Mouse (Mus musculus) neural tube, embryonic 11.5 days (tissue): ENCODE data around the gene Hyal1. TPM values are rescaled to one million over a fixed set of nuclear protein-coding genes. Genes with fewer than 3 reads are reported as not detected.

Experiments used
- ATAC-seq: fragments of 200-750 bp; cut with Nextera tagmentation; 2 replicates; pipeline ENCODE4 v1.8.0; 2017; ENCODE audit warnings: moderate number of reproducible peaks, mild to moderate bottlenecking, moderate TSS enrichment, moderate library complexity; ENCODE audit not compliant: insufficient read depth, low FRiP score, low TSS enrichment
- DNase-seq: peaks from one replicate; pipeline ENCODE4 v3.0.0-alpha.2; 2015; ENCODE audit warnings: low spot score
- H3K27ac ChIP-seq: fragments of 300-500 bp; sonication (generic); 2 replicates; pipeline ENCODE4 v1.5.1; 2014; ENCODE audit warnings: low read depth, mild to moderate bottlenecking, low read length
- H3K27me3 ChIP-seq: fragments of 300-500 bp; sonication (generic); 2 replicates; pipeline ENCODE4 v1.6.1; 2014; ENCODE audit warnings: mild to moderate bottlenecking, low read length, mixed read lengths; ENCODE audit not compliant: control insufficient read depth, insufficient read depth
- H3K36me3 ChIP-seq: fragments of 300-500 bp; sonication (generic); 2 replicates; pipeline ENCODE4 v1.6.1; 2014; ENCODE audit warnings: mild to moderate bottlenecking, low read length, moderate library complexity, mixed read lengths; ENCODE audit not compliant: control insufficient read depth, insufficient read depth
- H3K4me1 ChIP-seq: fragments of 300-500 bp; sonication (generic); 2 replicates; pipeline ENCODE4 v1.6.1; 2014; ENCODE audit warnings: low read length, mixed read lengths; ENCODE audit not compliant: control insufficient read depth, insufficient read depth
- H3K4me2 ChIP-seq: fragments of 300-500 bp; sonication (generic); 2 replicates; pipeline ENCODE4 v1.6.1; 2014; ENCODE audit warnings: low read depth, mild to moderate bottlenecking, moderate library complexity
- H3K4me3 ChIP-seq: fragments of 300-500 bp; sonication (generic); 2 replicates; pipeline ENCODE4 v1.5.1; 2014; ENCODE audit warnings: low read depth, low read length
- H3K9ac ChIP-seq: fragments of 300-500 bp; sonication (generic); 2 replicates; pipeline ENCODE4 v1.6.1; 2014; ENCODE audit warnings: mild to moderate bottlenecking, low read length
- H3K9me3 ChIP-seq: fragments of 300-500 bp; sonication (generic); 2 replicates; pipeline ENCODE4 v1.6.1; 2016; ENCODE audit warnings: low read length; ENCODE audit not compliant: control insufficient read depth
- WGBS: fragments of 180-500 bp; shearing (Covaris S2); extraction: QIAGEN DNeasy Blood & Tissue Kit; methylation state at CpG from one replicate; pipeline ENCODE4 v1.1.7; 2014; 5-methylcytosine and 5-hydroxymethylcytosine counted together
- polyA plus RNA-seq: library from polyadenylated mRNA; unstranded; fragments of >200 nt; fragmentation: Nextera tagmentation; extraction: Ambion mirVana; gene quantifications from 2 replicates; pipeline ENCODE4 v1.2.1, GENCODE M21; 2014

Gene Hyal1
- polyA plus RNA-seq, 1 experiment from 2014 or later: 4.0 TPM

DNA sequence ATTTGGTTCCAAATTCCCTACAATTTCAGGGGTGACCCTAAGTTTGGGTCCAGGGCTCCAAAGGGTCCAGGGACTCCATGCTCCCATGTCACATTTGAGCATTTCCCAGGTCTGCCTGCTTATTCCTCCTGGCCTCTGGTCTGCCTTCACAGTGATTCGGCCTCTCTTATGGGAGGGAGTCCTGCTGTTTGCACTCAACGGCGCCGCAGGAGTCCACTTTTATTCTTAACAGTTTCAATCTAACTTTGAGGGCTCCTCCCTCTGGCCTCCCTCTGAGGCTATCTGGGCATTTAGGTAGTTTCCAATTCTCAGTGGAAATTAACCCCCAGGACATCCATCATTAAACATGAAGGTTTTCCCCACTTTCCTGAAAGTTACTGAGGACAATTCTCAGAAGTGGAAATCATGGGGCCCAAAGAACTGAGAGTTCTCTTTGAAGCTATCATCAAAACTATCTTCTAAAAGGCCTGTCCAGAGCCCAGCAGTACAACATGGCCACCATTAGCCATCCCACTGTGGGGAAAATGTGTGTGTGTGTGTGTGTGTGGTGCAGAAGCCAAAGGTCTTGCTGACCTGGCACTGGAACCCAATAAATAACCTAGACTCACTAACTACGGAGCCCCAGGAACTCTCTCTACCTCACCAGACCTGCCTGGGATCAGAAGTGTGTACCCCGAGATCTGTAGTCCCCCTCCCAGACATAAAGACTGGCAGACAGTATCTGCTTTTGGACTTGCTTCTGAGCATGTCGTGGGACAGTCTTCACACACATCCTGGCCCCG, 17.7 kb downstream of the Hyal1 start:
- H3K36me3 ChIP-seq: peaks cover 14% of the 10 kb centered on the region
- WGBS: 67% methylated on average over 8 of the region's 8 CpGs
- H3K27me3 ChIP-seq: no peaks in the 10 kb centered on the region

DNA sequence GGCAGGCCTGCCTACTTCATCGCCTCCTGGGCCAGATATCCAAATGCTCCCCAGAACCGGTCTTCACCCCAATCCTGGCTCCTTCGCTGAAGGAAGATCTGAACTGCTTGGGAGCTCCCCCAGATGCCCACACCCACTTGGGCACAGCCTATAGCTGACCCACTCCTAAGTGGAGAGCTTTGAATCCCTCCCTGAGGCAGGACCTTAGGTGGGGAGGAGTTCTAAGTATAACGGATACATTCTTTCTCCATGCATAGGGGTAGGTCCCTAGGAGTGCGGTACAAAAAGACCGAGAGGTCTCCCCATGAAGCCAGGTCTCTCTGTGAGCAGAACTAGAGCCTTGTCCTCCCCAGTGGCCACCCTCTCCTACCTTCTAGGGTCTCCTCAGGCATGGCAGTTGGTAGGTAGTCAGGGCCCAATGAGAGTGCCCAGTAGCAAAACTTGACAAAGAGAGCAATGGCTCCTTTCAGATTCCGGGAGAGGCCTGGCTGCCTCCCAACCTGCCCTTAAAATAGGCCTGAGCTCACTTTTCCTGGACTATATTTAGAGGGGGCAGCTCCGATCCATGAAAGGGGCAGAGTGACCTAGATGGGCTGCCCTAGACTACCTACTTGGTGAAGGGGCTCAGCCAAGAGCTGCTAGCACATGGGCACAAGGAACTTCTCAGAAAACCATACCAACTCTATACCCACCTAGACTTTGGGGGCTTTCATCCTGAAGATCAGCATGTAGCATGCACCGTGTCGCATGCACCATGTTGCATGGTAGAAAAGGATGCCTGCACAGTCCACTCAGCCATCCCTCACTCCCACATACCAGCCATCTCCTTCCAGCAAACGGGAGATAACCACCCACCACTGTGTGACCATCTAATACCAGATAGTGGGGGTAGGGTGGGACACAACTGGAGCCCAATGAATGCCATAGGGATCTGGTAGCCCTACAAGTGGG, 20.2 kb downstream of the Hyal1 start:
- H3K36me3 ChIP-seq: peaks cover 9% of the 10 kb centered on the region
- H3K4me2 ChIP-seq: no peak overlapping the region
- ATAC-seq (no peak), DNase-seq (no peak)
- H3K4me1 ChIP-seq: no peaks in the 10 kb centered on the region
- H3K9ac ChIP-seq: no peak overlapping the region
- no peaks in the 10 kb centered on the region for H3K9me3 ChIP-seq
- WGBS: 94% methylated on average over 11 of the region's 11 CpGs
- no peak overlapping the region for H3K4me3 ChIP-seq
- 0 out of 2 replicates have a peak overlapping the region, but pooled peaks have one; percentile 14 for H3K27ac ChIP-seq
- no peaks in the 10 kb centered on the region for H3K27me3 ChIP-seq

More for the DNA sequence above, 17.7 kb downstream of the Hyal1 start:
- no peak overlapping the region for H3K27ac ChIP-seq
- H3K4me1 ChIP-seq: no peaks in the 10 kb centered on the region
- no peak overlapping the region for H3K4me3 ChIP-seq
- DNase-seq (no peak), ATAC-seq (no peak)
- H3K9me3 ChIP-seq: no peaks in the 10 kb centered on the region
- H3K9ac ChIP-seq: no peak overlapping the region
- no peak overlapping the region for H3K4me2 ChIP-seq

DNA sequence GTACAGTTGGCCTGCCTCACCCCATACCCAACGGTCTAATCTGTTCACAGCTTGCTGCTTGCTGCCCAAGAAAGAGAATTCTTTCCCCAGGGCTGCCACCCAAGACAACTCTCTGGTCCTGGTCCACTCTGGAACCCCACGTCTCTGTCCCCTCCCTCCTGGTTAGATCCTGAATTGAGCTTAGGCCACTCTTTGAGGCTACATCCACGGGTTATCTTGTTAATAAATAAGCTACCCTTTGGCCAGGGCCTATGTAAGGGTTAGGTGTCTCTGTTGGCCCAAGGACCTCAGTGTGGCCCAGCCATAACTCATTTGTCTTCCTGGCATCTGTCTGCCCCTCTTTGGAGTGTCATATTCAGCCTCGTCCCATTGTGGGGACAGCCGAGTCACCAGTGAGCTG, 21.7 kb downstream of the Hyal1 start:
- 72% methylated on average over 5 of the region's 5 CpGs for WGBS
- 0 out of 2 replicates have a peak, but pooled peaks cover 4% of the 10 kb centered on the region for H3K4me1 ChIP-seq
- H3K4me3 ChIP-seq: no peak overlapping the region
- H3K27me3 ChIP-seq: no peaks in the 10 kb centered on the region
- no peak overlapping the region for H3K9ac ChIP-seq
- DNase-seq (no peak), ATAC-seq (no peak)
- no peak overlapping the region for H3K27ac ChIP-seq
- H3K36me3 ChIP-seq: peaks cover 2% of the 10 kb centered on the region; the same call in 1 of the 2 replicates
- no peaks in the 10 kb centered on the region for H3K9me3 ChIP-seq
- no peak overlapping the region for H3K4me2 ChIP-seq

DNA sequence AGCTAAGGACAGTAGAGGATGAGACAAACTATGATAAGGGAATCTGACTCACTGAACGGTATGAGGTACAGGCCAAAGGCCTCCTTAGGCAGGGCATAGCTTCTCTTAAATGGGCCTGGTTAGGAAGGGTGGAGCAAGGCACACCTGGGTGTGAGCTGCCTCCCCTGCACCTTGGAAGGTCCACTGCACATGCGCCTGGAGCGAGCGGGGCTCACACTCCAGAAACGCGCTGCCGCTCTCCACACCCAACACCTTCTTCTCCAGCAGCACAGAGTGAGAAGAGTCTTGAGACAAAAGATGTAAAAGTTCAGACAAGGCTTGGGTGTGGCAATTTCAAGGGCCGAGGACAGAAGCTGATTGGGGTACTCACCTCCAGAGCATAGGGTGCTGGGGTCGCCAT, 22.7 kb downstream of the Hyal1 start:
- H3K4me1 ChIP-seq: peaks cover 6% of the 10 kb centered on the region; the same call in 1 of the 2 replicates
- no peak overlapping the region for H3K4me2 ChIP-seq
- no peak overlapping the region for H3K9ac ChIP-seq
- H3K27ac ChIP-seq: no peak overlapping the region
- no peaks in the 10 kb centered on the region for H3K27me3 ChIP-seq
- H3K4me3 ChIP-seq: no peak overlapping the region
- H3K9me3 ChIP-seq: no peaks in the 10 kb centered on the region
- no peaks in the 10 kb centered on the region for H3K36me3 ChIP-seq
- WGBS: 93% methylated on average over 9 of the region's 9 CpGs
- ATAC-seq: no peak
- DNase-seq: no peak

DNA sequence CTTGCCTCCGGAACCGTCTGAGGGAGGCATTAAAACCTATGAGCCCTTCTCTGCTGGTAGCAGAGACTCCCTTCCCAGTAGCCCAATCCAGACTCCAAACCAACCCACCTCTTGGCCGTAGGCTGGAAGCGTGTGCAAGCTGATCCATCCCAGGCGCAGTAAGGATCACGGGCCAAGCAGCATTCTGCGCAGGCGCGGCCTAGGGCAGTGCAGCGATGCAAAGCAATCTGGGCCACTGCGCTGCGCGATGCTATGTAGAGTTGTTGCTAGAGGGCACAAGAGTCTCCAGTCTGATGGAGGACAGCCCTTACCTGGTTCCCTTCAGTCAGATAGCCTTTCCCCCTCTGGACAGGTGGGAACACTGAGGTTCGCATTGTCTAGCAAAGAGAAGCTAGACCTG, 23.1 kb downstream of the Hyal1 start:
- peaks cover 9% of the 10 kb centered on the region; the same call in 1 of the 2 replicates for H3K4me1 ChIP-seq
- no peaks in the 10 kb centered on the region for H3K36me3 ChIP-seq
- no peak overlapping the region for H3K9ac ChIP-seq
- no peak overlapping the region for H3K4me3 ChIP-seq
- DNase-seq (no peak), ATAC-seq (no peak)
- no peaks in the 10 kb centered on the region for H3K27me3 ChIP-seq
- H3K27ac ChIP-seq: no peak overlapping the region
- H3K4me2 ChIP-seq: no peak overlapping the region
- H3K9me3 ChIP-seq: no peaks in the 10 kb centered on the region
- WGBS: 73% methylated on average over 14 of the region's 14 CpGs

DNA sequence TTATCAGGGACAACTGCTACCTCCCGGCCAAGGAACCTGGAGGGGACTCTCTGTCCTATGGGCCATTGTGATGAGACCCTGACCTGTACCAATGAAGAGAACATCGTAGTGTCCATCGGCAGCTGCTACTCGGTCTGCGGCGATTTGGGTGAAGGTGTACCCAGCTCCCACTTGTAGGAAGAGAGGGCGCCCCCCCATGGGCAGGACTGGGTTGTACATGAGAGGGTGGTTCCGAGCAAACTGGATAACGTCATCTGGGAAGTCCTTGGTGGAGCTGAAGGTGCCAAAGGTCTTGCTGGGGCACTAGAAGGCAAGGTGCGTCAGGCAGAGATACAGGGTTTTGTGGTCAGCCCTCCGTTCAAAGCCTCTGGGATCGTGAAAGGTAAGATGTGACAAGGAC, 24.0 kb downstream of the Hyal1 start:
- H3K9me3 ChIP-seq: no peaks in the 10 kb centered on the region
- H3K4me2 ChIP-seq: no peak overlapping the region
- peaks cover 9% of the 10 kb centered on the region; the same call in 1 of the 2 replicates for H3K4me1 ChIP-seq
- no peak overlapping the region for H3K4me3 ChIP-seq
- H3K27me3 ChIP-seq: no peaks in the 10 kb centered on the region
- H3K27ac ChIP-seq: no peak overlapping the region
- no peaks in the 10 kb centered on the region for H3K36me3 ChIP-seq
- H3K9ac ChIP-seq: no peak overlapping the region
- no peak for ATAC-seq
- 81% methylated on average over 12 of the region's 12 CpGs for WGBS
- no peak for DNase-seq

DNA sequence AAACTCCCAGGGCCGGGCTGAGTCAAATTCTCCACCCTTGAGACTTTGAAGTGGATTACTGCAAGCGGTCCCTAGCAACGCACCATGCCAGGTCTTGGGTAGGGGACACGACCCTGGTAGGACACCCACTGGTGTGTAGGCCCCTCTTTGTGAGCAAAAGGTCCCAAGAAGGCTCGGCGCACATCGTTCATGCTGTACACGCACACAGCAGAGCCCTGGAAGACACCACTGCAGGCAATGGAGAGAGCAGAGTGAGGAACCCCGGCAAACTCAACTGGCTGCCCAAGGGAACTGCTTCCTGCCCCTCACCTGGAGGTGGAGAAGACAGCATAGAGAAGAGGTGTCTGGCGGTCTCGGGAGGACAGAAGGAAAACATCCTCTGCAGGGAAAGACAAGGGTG, 24.5 kb downstream of the Hyal1 start:
- H3K27ac ChIP-seq: no peak overlapping the region
- no peak overlapping the region for H3K4me2 ChIP-seq
- DNase-seq (no peak), ATAC-seq (no peak)
- H3K9ac ChIP-seq: no peak overlapping the region
- no peaks in the 10 kb centered on the region for H3K36me3 ChIP-seq
- 87% methylated on average over 11 of the region's 11 CpGs for WGBS
- no peaks in the 10 kb centered on the region for H3K9me3 ChIP-seq
- H3K4me1 ChIP-seq: peaks cover 9% of the 10 kb centered on the region; the same call in 1 of the 2 replicates
- no peak overlapping the region for H3K4me3 ChIP-seq
- H3K27me3 ChIP-seq: no peaks in the 10 kb centered on the region

DNA sequence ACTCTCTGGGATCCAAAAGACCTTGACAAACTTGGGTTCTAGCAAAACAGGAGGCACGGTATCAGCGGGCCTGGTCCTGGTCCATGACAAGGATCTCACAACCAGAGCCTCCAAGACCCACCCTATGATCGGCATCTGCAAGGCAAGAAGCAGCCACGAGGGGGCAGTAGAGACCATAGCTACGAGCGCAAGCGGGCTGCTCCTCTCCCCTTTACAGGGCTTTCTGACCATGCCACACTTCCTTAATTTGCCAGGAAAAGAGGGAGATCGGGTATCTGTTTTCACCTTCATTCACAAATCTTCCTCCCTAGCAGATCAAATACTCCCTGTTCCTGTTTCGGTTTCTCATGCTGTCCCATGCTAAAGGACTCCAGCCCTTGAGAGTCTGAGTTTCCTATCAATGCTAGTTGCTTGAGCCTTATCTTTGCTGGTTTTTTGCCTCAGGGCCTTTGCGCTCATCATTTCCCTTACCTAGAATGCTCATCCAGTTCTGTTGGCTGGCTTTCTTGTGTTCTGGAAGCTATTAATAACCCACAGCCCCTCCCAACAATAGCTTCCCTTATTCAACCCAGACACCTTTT, 25.4 kb downstream of the Hyal1 start:
- Histone ChIP-seq H3K4me2 (no peak overlapping the region), H3K27me3 (no peaks in the 10 kb centered on the region), H3K36me3 (no peaks in the 10 kb centered on the region), H3K9me3 (no peaks in the 10 kb centered on the region), H3K4me3 (no peak overlapping the region), H3K4me1 (peaks cover 16% of the 10 kb centered on the region), H3K27ac (no peak overlapping the region), H3K9ac (peak overlapping the region; percentile 27)
- no peak for ATAC-seq
- 14% methylated on average over 10 of the region's 10 CpGs for WGBS
- DNase-seq: peak; percentile 93
